Mouse (Mus musculus) urinary bladder, postnatal 4 days (tissue): ENCODE results near the gene Cyp4f17.
"Not testable (repeated sequence)": the region's sequence is repeated elsewhere in the genome, so short reads cannot be mapped to it uniquely, and the experiment has no call there.

ENCODE experiments used
- DNase-seq, 2 experiments: peaks; one replicate each; pipeline ENCODE4 v3.0.0; 2021 to 2022; ENCODE audit warnings: low spot score in 2 of 2

The Cyp4f17 gene

DNA sequence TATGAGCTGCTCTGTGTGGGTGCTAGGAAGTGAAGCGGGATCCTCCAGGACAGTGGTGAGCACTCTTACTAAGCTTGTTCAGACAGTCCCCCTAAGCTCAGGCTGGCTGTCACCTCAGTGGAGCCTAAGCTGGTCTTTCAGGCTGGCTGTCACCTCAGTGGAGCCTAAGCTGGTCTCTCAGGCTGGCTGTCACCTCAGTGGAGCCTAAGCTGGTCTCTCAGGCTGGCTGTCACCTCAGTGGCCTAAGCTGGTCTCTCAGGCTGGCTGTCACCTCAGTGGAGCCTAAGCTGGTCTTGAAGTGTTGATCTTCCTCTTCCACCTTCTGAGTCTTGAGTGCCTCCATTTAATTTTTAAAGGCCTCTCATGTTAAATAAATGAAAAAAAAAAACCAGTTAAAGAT lies 20.5 kb downstream of the Cyp4f17 start:
- DNase-seq: not testable (repeated sequence)

DNA sequence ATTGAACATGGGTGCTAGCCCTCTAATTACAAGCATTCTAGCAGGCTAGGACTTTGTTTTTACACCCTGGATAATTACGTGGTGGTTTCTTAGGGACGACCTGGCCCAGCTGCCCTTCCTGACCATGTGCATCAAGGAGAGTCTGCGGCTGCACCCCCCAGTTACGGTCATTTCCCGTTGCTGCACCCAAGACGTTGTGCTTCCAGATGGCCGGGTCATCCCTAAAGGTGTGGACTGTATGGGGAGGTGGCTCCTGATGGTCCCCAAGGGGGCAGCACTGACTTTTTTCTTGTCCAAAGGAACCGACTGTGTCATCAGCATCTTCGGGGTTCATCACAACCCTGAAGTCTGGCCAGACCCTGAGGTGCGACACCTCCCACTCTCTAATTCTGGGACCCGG lies 21.9 kb downstream of the Cyp4f17 start:
- no peak for DNase-seq

DNA sequence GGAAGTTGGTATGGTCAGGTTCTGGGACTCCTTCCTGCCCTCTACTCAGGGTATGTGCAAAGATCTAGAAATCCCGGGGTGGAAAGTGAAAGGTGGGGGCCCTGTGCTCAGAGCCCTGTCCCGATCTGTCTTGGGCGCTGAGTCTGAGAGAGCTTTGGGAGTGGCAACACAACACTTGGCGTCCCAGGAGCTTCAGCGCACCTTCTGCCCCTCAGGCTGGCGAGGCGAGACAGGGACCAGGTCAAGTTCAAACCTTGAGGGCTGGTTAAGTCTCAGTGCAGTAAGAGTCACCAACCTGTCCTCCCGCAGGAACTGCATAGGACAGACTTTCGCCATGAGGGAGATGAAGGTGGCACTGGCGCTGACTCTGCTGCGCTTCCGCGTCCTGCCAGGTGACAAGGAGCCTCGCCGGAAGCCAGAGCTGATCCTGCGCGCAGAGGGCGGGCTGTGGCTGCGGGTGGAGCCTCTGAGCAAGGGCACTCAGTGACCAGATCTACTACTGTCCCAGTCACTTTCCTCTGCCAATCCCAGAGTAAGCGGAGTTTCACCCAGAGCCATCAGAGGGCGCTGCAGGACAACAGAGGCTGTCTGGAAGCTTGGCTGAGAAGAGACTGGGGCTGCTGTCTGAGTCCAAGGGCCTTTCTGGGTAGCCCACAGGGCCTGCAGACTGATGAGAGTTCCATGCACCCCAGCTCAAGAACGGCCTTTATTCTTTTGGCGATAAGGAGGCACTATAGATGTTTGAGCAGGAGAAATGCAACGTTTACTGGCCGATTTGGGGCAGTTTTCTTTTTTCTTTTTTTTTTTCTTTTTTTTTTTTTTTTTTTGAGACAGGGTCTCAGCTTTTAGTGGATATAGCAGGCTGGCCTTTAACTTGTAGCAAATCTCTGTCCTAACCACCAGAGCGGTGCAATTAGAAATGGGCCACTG lies 22.8 kb downstream of the Cyp4f17 start:
- DNase-seq: peak; percentile 77 to 82

DNA sequence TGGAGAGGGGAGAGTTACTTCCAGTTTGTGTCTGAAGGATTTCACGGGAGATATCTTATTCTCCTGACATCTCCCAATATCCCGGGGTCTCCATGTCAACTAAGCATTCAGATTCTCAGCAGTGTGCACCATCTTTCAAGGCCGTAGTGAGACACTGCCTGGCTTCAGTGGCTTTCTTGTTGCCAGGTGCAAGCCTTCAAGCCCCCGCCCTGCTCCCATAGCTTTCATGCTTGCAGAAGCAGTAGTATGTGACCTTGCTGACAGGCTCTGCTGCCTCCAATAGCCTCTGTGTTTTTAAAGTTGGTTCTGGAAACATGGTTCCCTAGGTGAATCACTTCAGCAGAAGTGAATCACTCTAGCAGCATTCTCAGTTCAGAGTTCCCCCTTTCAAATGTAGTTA lies 26.5 kb downstream of the Cyp4f17 start:
- DNase-seq: not testable (repeated sequence)

DNA sequence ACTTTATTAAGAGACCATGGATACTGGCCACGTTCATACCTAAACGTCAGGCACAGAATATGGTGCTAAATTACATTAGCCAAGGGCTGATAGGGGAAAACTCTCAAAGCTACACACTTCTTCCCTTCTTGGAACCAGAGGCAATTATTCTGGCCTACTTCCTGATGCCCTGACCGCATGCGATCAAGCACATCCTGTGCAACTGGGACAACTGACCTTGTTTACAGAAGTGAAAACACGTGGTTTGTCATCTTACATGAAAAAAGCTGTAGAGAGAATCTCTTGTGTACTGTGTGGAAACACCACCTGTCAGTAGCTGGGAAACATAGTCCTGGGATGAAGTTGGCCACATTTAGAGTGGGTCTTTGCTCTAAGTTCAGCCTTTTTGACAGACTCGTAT lies 28.2 kb downstream of the Cyp4f17 start:
- DNase-seq: no peak

DNA sequence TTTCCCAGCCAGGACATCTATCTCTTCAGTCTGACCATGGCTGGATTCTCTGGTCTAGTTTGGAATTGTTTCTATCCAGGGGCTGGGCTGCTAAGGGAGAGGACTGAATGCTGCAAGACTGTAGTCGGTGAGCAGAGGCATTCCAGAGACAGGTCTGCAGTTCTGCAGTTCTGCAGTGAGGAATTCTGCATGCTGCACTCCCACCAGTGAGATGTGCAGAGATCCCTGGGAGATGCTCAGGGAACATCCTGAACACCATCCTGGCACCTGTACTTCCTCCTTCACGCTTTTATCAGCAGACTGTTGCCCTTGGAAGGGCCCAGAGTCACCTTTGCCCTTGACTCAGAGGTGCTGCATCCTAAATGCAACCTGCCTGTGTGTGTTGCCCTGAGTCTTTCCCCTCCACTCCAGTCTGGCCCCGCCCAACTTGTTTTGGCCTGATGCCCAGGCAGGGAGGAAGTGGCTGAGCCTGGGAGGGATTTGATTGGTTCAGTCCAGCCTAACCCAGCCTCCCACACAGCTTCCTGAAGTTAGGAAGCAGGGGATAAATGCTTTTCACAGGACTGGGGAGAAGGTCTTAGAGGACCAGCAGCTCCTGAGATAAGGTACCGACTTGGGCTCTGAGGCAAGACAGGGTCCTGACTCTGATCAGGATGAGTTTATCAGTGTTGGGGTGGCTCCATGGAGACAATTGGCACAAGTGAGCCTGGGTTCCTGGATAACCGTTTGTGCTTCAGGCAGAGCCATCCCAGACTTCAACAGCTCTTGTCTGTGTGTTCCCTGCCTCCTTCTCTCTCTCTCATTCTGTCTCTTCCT lies 30.4 kb downstream of the Cyp4f17 start, which contains the start of gene Cyp4f16:
Gene Cyp4f16 (plus strand): TSS at position 508 of the 816 bp plus-strand sequence.
- peak; percentile 82 to 95 for DNase-seq

DNA sequence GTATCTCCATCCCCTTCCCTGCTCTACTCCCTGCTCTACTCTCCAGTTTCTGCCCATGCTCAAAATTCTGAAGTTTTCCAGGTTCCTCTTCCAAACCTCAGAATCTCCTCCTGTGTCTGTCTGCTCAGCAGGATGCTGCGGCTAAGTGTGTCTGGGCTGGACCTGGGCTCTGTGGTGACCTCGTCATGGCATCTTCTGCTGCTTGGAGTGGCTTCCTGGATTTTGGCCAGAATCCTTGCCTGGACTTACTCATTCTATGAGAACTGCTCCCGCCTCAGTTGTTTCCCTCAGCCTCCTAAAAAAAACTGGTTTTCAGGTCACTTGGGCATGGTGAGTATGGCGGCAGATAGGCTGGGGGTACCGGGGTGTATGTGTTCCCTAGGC lies 31.0 kb downstream of the Cyp4f17 start:
- DNase-seq: no peak

DNA sequence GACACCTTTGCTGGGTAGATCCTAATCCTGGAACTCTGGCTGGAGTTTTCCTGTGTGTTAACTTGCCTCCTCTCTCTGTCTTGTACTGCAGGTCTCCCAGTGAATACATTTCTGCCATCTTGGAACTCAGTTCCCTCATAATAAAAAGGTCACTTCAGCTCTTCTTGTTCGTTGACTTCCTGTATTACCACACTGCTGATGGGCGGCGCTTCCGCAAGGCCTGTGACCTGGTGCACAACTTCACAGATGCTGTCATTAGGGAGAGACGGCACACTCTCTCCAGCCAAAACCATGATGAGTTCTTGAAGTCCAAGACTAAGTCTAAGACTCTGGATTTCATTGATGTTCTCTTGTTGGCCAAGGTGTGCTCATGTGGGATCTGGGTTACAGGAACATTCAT lies 38.9 kb downstream of the Cyp4f17 start:
- DNase-seq: not testable (repeated sequence)

DNA sequence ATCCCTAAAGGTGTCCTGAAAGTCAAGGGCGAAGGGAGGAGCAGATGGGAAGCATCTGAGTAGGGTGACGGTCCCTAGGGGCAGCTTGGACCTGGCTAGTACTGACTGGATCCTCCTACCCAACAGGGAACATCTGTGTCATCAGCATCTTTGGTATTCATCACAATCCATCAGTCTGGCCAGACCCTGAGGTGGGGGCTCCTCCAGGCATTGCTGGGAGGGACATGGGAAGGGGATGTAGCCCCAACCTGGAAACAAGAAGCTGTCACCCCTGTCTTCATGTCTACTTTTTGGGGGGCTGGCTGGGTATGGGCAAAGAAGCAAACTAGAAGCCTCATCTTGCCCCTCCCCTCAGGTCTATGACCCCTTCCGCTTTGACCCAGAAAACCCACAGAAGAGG lies 44.5 kb downstream of the Cyp4f17 start:
- not testable (repeated sequence) for DNase-seq

DNA sequence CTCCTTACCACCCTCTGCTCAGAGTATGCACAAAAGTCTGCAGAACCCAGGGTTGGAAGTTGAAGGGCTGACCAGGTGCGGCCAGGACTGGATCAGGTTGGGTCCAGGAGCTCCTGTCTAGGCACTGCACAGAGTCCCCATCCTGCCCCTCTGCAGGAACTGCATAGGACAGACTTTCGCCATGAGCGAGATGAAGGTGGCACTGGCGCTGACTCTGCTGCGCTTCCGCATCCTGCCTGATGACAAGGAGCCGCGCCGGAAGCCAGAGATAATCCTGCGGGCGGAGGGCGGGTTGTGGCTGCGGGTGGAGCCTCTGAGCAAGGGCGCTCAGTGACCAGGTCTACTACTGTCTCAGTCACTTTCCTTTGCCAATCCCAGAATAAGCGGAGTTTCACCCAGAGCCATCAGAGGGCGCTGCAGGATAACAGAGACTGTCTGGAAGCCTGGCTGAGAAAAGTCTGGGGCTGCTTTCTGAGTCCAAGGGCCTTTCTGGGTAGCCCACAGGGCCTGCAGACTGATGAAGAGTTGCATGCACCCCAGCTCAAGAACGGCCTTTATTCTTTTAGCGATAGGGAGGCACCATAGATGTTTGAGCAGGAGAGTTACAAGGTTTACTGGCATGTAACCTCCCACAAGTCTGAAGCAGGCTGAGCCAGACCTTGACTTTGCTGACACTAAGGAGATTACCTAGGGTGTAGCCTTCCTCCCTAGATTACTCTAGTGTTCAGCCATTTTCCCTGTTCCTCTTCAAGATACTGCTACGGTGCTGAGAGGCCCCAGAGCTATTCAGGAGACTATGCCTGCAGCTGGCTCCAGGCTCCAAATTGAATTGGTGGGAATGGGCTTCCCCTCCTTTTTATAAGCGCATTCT lies 45.3 kb downstream of the Cyp4f17 start:
- DNase-seq: peak; percentile 68 to 72

DNA sequence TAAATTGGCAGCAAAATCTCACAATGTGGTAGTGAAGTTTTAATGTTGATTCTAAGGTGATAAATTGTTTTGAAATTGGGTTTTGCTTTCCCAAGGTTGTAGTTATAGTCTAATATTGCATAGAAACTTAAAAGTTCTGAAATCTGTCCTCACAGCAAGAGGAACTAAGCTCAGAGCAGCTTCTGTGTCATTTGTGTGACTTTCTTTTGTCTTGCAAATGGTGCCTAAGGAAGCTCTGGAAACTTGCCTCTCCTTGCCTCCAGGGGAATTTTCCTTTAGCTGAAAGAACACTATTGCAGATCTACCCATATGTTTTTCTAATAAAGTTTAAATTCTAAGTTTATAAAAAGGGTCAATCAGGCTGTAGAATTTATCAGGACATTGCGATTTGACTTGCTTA lies 47.2 kb downstream of the Cyp4f17 start:
- DNase-seq: not testable (repeated sequence)

DNA sequence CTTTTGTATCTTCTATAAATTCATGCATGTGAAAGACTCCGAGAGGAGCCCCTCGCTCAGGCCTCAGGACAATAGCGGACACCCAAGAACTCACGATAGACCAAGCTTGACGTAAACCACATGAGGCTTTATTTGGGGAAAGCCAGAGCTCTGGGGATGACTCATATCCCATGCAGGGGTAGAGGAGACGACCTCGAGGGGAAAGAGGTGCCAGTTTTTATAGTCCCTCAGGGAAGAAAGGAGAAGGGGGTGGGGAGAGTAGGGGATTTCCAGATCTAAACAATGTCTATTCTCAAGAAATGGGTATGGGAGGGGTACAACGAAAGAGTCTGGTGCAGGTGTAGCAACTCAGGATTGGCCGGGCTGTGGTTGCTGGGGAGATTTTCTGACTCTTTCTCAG lies 48.5 kb downstream of the Cyp4f17 start:
- not testable (repeated sequence) for DNase-seq

DNA sequence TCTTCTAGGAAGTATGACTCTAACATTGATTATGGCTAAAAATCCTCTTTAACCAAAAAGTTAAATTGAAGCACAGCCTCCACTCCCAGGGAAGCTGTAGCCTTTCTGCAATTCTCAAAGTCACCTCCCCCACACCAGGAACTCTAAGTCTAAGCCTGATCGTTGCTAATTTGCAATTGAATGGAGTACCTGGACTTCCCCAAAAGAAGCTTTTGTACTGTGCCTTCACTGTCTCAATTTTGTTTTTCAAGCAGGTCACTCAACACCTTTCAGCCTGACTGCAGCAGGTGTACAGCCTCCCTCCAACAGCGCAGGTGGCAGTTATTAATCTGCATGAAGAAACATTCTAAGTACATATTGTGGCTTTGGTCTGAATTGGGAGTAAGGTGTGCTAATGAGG lies 57.5 kb downstream of the Cyp4f17 start:
- not testable (repeated sequence) for DNase-seq

DNA sequence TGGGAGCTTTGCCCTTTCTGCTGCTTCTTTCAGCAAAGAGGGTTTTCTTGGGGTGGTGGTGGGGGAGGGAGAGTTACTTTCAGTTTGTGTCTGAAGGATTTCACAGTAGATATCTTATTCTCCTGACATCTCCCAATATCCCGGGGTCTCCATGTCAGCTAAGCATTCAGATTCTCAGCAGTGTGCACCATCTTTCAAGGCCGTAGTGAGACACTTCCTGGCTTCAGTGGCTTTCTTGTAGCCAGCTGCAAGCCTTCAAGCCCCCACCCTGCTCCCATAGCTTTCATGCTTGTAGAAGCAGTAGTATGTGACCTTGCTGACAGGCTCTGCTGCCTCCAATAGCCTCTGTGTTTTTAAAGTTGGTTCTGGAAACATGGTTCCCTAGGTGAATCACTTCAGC lies 67.4 kb downstream of the Cyp4f17 start:
- DNase-seq: not testable (repeated sequence)

DNA sequence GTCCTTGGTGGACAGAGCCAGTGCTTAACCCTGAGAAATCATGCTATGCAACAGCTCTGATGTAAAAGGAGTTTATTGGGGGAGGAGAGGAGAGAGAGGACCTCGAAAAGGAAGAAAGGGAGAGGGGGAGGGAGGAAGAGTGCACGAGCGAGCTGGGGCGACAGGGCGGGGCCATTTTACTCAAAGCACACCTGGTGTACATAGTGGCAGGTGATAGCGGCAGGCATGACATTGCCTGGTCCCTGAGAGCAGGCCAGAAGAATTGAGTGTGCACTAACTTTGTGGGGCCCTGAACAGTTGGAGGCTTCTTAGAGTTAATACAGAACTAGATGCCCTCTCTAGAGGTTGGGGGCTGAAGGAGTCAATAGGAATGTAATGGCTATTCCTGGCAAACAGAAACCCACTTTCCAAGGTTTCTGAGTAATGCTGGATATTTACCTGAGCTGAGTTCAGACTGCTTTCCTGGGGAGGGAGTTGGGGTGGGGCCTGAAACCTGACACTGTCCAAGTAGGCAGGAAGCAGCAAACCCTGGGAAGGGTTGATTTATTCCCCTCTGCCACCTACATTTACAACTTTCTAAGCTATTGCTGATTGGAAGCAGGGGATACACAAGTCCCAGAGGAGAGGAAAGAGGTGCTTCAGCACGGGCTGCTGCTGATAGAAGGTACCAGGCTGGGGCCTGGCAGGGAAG lies 71.8 kb downstream of the Cyp4f17 start:
- DNase-seq: no peak
